Mouse (Mus musculus): Measurements from ENCODE around the gene 4930452B06Rik. TPM values are rescaled to one million over a fixed set of nuclear protein-coding genes. Genes with fewer than 3 reads are reported as not detected.

The 4930452B06Rik gene
- polyA plus RNA-seq, 2 experiments: 0.54 to 1.8 TPM

GRCm38 (mm10) chr14:8392181-8392825, 273.7 kb downstream of the 4930452B06Rik start:
- Histone ChIP-seq H3K4me1 (replicated peaks; ENCODE audit: control insufficient read depth in 2 of 2, insufficient read depth in 2 of 2, low read length in 1 of 2) (no peaks in the 10 kb centered on the region; a peak in 1 of 4 replicates), H3K27me3 (ENCODE audit: control insufficient read depth, insufficient read depth, low read length) (no peaks in the 10 kb centered on the region), H3K4me3 (ENCODE audit: insufficient read depth in 1 of 2, low read depth in 2 of 2, low read length in 2 of 2) (no peak overlapping the region), H3K9ac (replicated peaks) (no peak overlapping the region), H3K9me3 (ENCODE audit: control insufficient read depth, low read length) (no peaks in the 10 kb centered on the region), H3K27ac (no peak overlapping the region), H3K36me3 (replicated peaks; ENCODE audit: control insufficient read depth, insufficient read depth, low read depth) (no peaks in the 10 kb centered on the region), H3K4me2 (ENCODE audit: low read depth) (no peak overlapping the region)
- no peak for ATAC-seq (ENCODE audit: insufficient read depth)
- no peak for TF ChIP-seq CTCF (IDR thresholded peaks at IDR 0.05; ENCODE audit: low read depth)
- TF ChIP-seq EP300 (IDR thresholded peaks at IDR 0.05; ENCODE audit: low read depth): no peak
- DNase-seq (ENCODE audit: low read depth in 3 of 3, low spot score in 3 of 3): no peak
- WGBS (ENCODE audit: insufficient replicate concordance): 31% methylated on average over 6 of the region's 6 CpGs
